Mouse (Mus musculus): Measurements from ENCODE around the gene Klk1b9. TPM values are rescaled to one million over a fixed set of nuclear protein-coding genes. Genes with fewer than 3 reads are reported as not detected.

The Klk1b9 gene
- not detected in 2 replicates for polyA plus RNA-seq (2015; fragmentation: Nextera tagmentation; extraction: Ambion mirVana)

DNA sequence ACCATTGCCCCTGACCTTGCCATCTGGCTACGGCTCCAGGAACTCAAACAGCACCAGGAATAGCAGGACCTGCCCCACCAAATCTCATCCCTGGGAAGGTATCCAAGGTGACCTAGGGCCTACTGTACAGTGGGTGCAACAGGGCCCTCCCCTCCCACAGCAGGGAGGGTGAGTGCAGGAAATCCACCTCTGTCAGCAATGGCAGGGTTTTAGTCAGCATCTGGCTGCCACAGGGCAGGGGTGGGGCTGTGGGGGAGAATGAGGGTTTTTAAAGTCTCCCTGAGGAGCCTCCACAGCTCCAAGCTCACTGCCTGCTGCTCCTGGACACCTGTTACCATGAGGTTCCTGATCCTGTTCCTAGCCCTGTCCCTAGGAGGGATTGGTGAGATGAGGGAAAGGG lies at the start of gene Klk1b9:
TSS of gene Klk1b9 (plus strand) at position 301 of the 400 bp plus-strand sequence.

DNA sequence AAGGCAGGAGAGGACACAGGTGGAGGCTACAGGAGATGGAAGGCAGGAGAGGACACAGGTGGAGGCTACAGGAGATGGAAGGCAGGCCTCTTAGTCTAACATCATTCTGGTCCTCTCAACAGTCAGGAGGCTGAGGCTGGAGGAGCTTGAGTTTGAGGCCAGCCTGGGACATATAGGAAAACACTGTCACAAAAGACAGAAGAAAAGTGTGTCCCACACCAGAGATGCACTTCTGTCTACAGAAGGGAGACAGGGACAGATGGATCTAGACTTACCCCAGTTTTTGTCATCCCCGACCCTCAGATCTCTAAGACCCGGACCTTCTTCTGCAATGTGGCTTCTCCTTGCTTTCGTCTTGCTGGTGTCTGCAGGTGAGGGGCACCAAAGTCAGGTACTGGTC lies 42.4 kb upstream of the Klk1b9 start, which contains the start of gene Klk15:
TSS of gene Klk15 (plus strand) at position 301 of the 400 bp plus-strand sequence.

DNA sequence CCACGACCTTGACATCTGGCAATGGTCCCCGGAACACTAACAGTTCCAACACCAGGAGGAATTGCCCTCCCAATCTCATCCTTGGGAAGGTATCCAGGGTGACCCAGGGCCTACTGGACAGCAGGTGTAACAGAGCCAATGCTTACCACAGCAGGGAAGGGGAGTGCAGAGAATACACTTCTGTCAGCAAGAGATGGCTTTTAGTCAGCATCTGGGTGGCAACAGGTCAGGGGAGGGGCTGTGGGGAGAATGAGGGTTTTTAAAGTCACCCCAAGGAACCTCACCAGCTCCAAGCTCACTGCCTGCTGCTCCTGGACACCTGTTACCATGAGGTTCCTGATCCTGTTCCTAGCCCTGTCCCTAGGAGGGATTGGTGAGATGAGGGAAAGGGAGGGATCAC lies 25.5 kb upstream of the Klk1b9 start, which contains the start of gene Klk1b8:
TSS of gene Klk1b8 (plus strand) at position 301 of the 400 bp plus-strand sequence.

DNA sequence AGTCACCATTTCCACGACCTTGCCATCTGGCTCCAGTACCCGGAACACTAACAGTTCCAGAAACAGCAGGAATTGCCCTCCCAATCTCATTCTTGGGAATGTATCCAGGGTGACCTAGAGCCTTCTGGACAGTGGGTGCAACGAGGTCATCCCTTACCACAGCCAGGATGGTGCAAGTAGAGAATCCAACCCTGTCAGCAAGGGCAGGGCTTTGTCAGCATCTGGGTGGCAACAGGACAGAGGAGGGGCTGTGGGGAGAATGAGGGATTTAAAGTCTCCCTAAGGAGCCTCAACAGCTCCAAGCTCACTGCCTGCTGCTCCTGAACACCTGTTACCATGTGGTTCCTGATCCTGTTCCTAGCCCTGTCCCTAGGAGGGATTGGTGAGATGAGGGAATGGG lies 9.4 kb upstream of the Klk1b9 start, which contains the start of gene Klk1b1:
TSS of gene Klk1b1 (plus strand) at position 301 of the 400 bp plus-strand sequence.

DNA sequence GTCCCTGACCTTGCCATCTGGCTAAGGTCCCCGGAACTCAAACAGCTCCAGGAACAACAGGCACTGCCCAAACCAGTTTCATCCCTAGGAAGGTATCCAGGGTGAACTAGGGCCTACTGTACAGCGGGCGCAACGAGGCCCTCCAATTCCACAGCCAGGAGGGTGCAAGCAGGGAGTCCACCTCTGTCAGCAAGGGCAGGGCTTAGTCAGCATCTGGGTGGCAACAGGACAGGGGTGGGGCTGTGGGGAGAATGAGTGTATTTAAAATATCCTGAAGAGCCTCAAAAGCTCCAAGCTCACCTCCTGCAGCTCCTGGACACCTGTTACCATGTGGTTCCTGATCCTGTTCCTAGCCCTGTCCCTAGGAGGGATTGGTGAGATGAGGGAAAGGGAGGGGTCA lies 19.7 kb downstream of the Klk1b9 start, which contains the start of gene Klk1b11:
TSS of gene Klk1b11 (plus strand) at position 301 of the 400 bp plus-strand sequence.

DNA sequence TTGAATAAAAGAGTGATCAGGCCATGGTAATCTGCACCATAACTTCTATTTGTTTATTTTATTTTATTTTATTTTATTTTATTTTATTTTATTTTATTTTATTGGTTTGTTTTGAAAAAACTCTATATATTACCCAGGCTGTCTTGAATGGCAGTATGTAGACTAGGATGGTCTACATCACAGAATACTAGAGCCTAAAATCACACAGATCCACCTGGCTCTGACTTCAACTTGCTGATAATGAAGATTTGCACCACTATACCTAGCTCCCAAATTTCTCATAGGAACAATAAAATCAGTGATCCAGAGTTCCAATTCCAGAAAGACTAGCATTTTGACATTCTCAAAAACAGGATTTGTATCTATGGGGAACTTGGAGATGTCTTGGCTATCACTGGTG lies 36.0 kb downstream of the Klk1b9 start, which contains the start of gene Klk1b26:
TSS of gene Klk1b26 (plus strand) at position 301 of the 400 bp plus-strand sequence.

Other genes starting within 250 kb of the Klk1b9 start
- gene Klk12, start 207.2 kb upstream of the Klk1b9 start, polyA plus RNA-seq (2015; fragmentation: Nextera tagmentation; extraction: Ambion mirVana), result not detected in 2 replicates
- gene Klk11, start 201.5 kb upstream of the Klk1b9 start, polyA plus RNA-seq (2015; fragmentation: Nextera tagmentation; extraction: Ambion mirVana), result not detected in 2 replicates
- 0.28 and 0.54 TPM in 2 replicates for gene Klk10, start 195.0 kb upstream of the Klk1b9 start, polyA plus RNA-seq (2015; fragmentation: Nextera tagmentation; extraction: Ambion mirVana)
- gene Klk9, start 184.2 kb upstream of the Klk1b9 start, polyA plus RNA-seq (2015; fragmentation: Nextera tagmentation; extraction: Ambion mirVana), result 0.23 TPM in 1 of 2 replicates, not detected in the other
- 11.5 and 15.1 TPM in 2 replicates for gene Klk8, start 178.5 kb upstream of the Klk1b9 start, polyA plus RNA-seq (2015; fragmentation: Nextera tagmentation; extraction: Ambion mirVana)
- gene Klk7, start 164.8 kb upstream of the Klk1b9 start, polyA plus RNA-seq (2015; fragmentation: Nextera tagmentation; extraction: Ambion mirVana), result 0.11 and 0.15 TPM in 2 replicates
- gene Klk6, start 151.6 kb upstream of the Klk1b9 start, polyA plus RNA-seq (2015; fragmentation: Nextera tagmentation; extraction: Ambion mirVana), result not detected in 2 replicates
- not detected in 2 replicates for gene Klk5, start 134.1 kb upstream of the Klk1b9 start, polyA plus RNA-seq (2015; fragmentation: Nextera tagmentation; extraction: Ambion mirVana)
- 0.15 TPM in 1 of 2 replicates, not detected in the other for gene Klk4, start 94.9 kb upstream of the Klk1b9 start, polyA plus RNA-seq (2015; fragmentation: Nextera tagmentation; extraction: Ambion mirVana)
- not detected in 2 replicates for gene Klk15, start 42.3 kb upstream of the Klk1b9 start, polyA plus RNA-seq (2015; fragmentation: Nextera tagmentation; extraction: Ambion mirVana)
- gene Klk1b8, start 25.4 kb upstream of the Klk1b9 start, polyA plus RNA-seq (2015; fragmentation: Nextera tagmentation; extraction: Ambion mirVana), result not detected in 2 replicates
- not detected in 2 replicates for gene Klk1b1, start 9.3 kb upstream of the Klk1b9 start, polyA plus RNA-seq (2015; fragmentation: Nextera tagmentation; extraction: Ambion mirVana)
- not detected in 2 replicates for gene Klk1b11, start 19.8 kb downstream of the Klk1b9 start, polyA plus RNA-seq (2015; fragmentation: Nextera tagmentation; extraction: Ambion mirVana)
- not detected in 2 replicates for gene Klk1b26, start 36.1 kb downstream of the Klk1b9 start, polyA plus RNA-seq (2015; fragmentation: Nextera tagmentation; extraction: Ambion mirVana)
- gene Klk1b27, start 76.2 kb downstream of the Klk1b9 start, polyA plus RNA-seq (2015; fragmentation: Nextera tagmentation; extraction: Ambion mirVana), result not detected in 2 replicates
- gene Klk1b21, start 126.3 kb downstream of the Klk1b9 start, polyA plus RNA-seq (2015; fragmentation: Nextera tagmentation; extraction: Ambion mirVana), result not detected in 2 replicates
- gene Klk1b22, start 136.6 kb downstream of the Klk1b9 start, polyA plus RNA-seq (2015; fragmentation: Nextera tagmentation; extraction: Ambion mirVana), result not detected in 2 replicates
- gene Klk1b16, start 160.7 kb downstream of the Klk1b9 start, polyA plus RNA-seq (2015; fragmentation: Nextera tagmentation; extraction: Ambion mirVana), result not detected in 2 replicates
- not detected in 2 replicates for gene Klk1b24, start 212.2 kb downstream of the Klk1b9 start, polyA plus RNA-seq (2015; fragmentation: Nextera tagmentation; extraction: Ambion mirVana)
- not detected in 2 replicates for gene Klk1b3, start 222.1 kb downstream of the Klk1b9 start, polyA plus RNA-seq (2015; fragmentation: Nextera tagmentation; extraction: Ambion mirVana)
- gene Klk1b4, start 231.4 kb downstream of the Klk1b9 start, polyA plus RNA-seq (2015; fragmentation: Nextera tagmentation; extraction: Ambion mirVana), result not detected in 2 replicates
- gene Klk1b5, start 239.9 kb downstream of the Klk1b9 start, polyA plus RNA-seq (2015; fragmentation: Nextera tagmentation; extraction: Ambion mirVana), result not detected in 2 replicates
- gene Klk1, start 249.3 kb downstream of the Klk1b9 start, polyA plus RNA-seq (2015; fragmentation: Nextera tagmentation; extraction: Ambion mirVana), result not detected in 2 replicates